Mouse (Mus musculus): ENCODE measurements around the gene Vmn1r24.
"Not testable (repeated sequence)": the region's sequence is repeated elsewhere in the genome, so short reads cannot be mapped to it uniquely, and the experiment has no call there.

The Vmn1r24 gene

GRCm38 (mm10) chr6:57961403-57961802 lies at the start of gene Vmn1r24:
TSS of gene Vmn1r24 (minus strand) at chr6:57961503.
- not testable (repeated sequence) for DNase-seq

GRCm38 (mm10) chr6:57980710-57981109 lies 19.4 kb upstream of the Vmn1r24 start, which contains the start of gene Vmn1r25:
TSS of gene Vmn1r25 (minus strand) at chr6:57980810.
- no peak for DNase-seq

- no peak for DNase-seq
Observed at GRCm38 (mm10) chr6:57926738-57927137, 34.6 kb downstream of the Vmn1r24 start, which contains the start of gene Vmn1r23. TSS of gene Vmn1r23 (minus strand) at chr6:57926838.

GRCm38 (mm10) chr6:57907928-57908327 lies 53.4 kb downstream of the Vmn1r24 start, which contains the start of gene Vmn1r22:
TSS of gene Vmn1r22 (minus strand) at chr6:57908028.
- no peak for DNase-seq
